Mouse (Mus musculus) midbrain, embryonic 11.5 days (tissue): Measurements from ENCODE around the gene Trim38. TPM values are rescaled to one million over a fixed set of nuclear protein-coding genes. Genes with fewer than 3 reads are reported as not detected.
"Not testable (repeated sequence)": the region's sequence is repeated elsewhere in the genome, so short reads cannot be mapped to it uniquely, and the experiment has no call there.

Source experiments
- ATAC-seq: fragments of 200-750 bp; cut with Nextera tagmentation; 2 replicates; pipeline ENCODE4 v1.8.0; 2017; ENCODE audit warnings: moderate TSS enrichment, moderate library complexity; ENCODE audit not compliant: low FRiP score
- DNase-seq: peaks from one replicate; pipeline ENCODE4 v3.0.0; 2015; ENCODE audit warnings: low spot score; ENCODE audit errors: missing footprints
- H3K27ac ChIP-seq: fragments of 300-500 bp; sonication (generic); 2 replicates; pipeline ENCODE4 v1.5.1; 2014; ENCODE audit warnings: low read depth, low read length
- H3K27me3 ChIP-seq: fragments of 300-500 bp; sonication (generic); 2 replicates; pipeline ENCODE4 v1.6.1; 2014; ENCODE audit warnings: mild to moderate bottlenecking, low read length, moderate library complexity, mixed read lengths; ENCODE audit not compliant: control insufficient read depth, insufficient read depth
- H3K36me3 ChIP-seq: fragments of 300-500 bp; sonication (generic); 2 replicates; pipeline ENCODE4 v1.6.1; 2014; ENCODE audit warnings: mild to moderate bottlenecking, low read length, moderate library complexity, mixed read lengths; ENCODE audit not compliant: control insufficient read depth, insufficient read depth
- H3K4me1 ChIP-seq: fragments of 300-500 bp; sonication (generic); 2 replicates; pipeline ENCODE4 v1.6.1; 2014; ENCODE audit warnings: low read length; ENCODE audit not compliant: control insufficient read depth, insufficient read depth
- H3K4me2 ChIP-seq: fragments of 300-500 bp; sonication (generic); 2 replicates; pipeline ENCODE4 v1.6.1; 2014; ENCODE audit warnings: mild to moderate bottlenecking, moderate library complexity
- H3K4me3 ChIP-seq: fragments of 300-500 bp; sonication (generic); 2 replicates; pipeline ENCODE4 v1.5.1; 2014; ENCODE audit warnings: low read depth, low read length
- H3K9ac ChIP-seq: fragments of 300-500 bp; sonication (generic); 2 replicates; pipeline ENCODE4 v1.6.1; 2014; ENCODE audit warnings: low read length
- H3K9me3 ChIP-seq: fragments of 300-500 bp; sonication (generic); 2 replicates; pipeline ENCODE4 v1.6.1; 2016; ENCODE audit warnings: low read length; ENCODE audit not compliant: control insufficient read depth
- WGBS: fragments of 180-500 bp; shearing (Covaris S2); extraction: QIAGEN DNeasy Blood & Tissue Kit; methylation state at CpG from one replicate; pipeline ENCODE4 v1.1.7; 2014; 5-methylcytosine and 5-hydroxymethylcytosine counted together
- polyA plus RNA-seq: library from polyadenylated mRNA; unstranded; fragments of >200 nt; fragmentation: Nextera tagmentation; extraction: Ambion mirVana; gene quantifications from 2 replicates; pipeline ENCODE4 v1.2.1, GENCODE M21; 2014

Gene Trim38
- polyA plus RNA-seq, 1 experiment from 2014 or later: not detected

- H3K4me1 ChIP-seq: peaks cover 13% of the 10 kb centered on the region; the same call in 1 of the 2 replicates
- H3K36me3 ChIP-seq: no peaks in the 10 kb centered on the region
- peak overlapping the region; percentile 61 for H3K4me2 ChIP-seq
- H3K9ac ChIP-seq: peak overlapping the region; percentile 71
- DNase-seq: peak; percentile 90
- H3K9me3 ChIP-seq: no peaks in the 10 kb centered on the region
- H3K4me3 ChIP-seq: peak overlapping the region; percentile 39
- peak overlapping the region; percentile 82 for H3K27ac ChIP-seq
- no peaks in the 10 kb centered on the region for H3K27me3 ChIP-seq
- WGBS: under 1% methylated on average over 16 of the region's 36 CpGs
- no peak for ATAC-seq
Observed at GRCm38 (mm10) chr13:23744421-23745380, 25.0 kb upstream of the Trim38 start.

- Histone ChIP-seq H3K4me1 (peaks cover 7% of the 10 kb centered on the region; the same call in 1 of the 2 replicates), H3K27ac (peak within 1 kb of the TSS; percentile 96), H3K9me3 (no peaks in the 10 kb centered on the region), H3K36me3 (no peaks in the 10 kb centered on the region), H3K4me3 (peak within 1 kb of the TSS; percentile 39), H3K9ac (peak within 1 kb of the TSS; percentile 71), H3K27me3 (no peaks in the 10 kb centered on the region), H3K4me2 (peak within 1 kb of the TSS; percentile 61)
- ATAC-seq (peak; percentile 72), DNase-seq (peak; percentile 97)
- under 1% methylated on average over 23 of the region's 28 CpGs for WGBS
Observed at GRCm38 (mm10) chr13:23745381-23746161, 24.1 kb upstream of the Trim38 start, which contains the start of gene Hist1h3c. TSS of gene Hist1h3c (minus strand) at chr13:23745602.

GRCm38 (mm10) chr13:23746201-23747080 is 23.3 kb upstream of the Trim38 start, which contains the start of gene Hist1h2bb:
TSS of gene Hist1h2bb (plus strand) at chr13:23746734.
- peak; percentile 97 for DNase-seq
- under 1% methylated on average over 40 of the region's 58 CpGs for WGBS
- H3K9me3 ChIP-seq, H3K4me1 ChIP-seq, H3K27me3 ChIP-seq, H3K36me3 ChIP-seq: not testable (repeated sequence)
- Histone ChIP-seq H3K4me3 (peak within 1 kb of the TSS; percentile 39), H3K9ac (peak within 1 kb of the TSS; percentile 70), H3K4me2 (peak within 1 kb of the TSS; percentile 61), H3K27ac (peak within 1 kb of the TSS; percentile 96)
- peak; percentile 92 for ATAC-seq

GRCm38 (mm10) chr13:23747081-23747891 is 22.4 kb upstream of the Trim38 start:
- H3K4me2 ChIP-seq: peak overlapping the region; percentile 42
- DNase-seq: peak; percentile 94
- H3K27ac ChIP-seq: peak overlapping the region; percentile 96
- peak; percentile 14; the same call in 1 of the 2 replicates for ATAC-seq
- H3K4me1 ChIP-seq: peaks cover 8% of the 10 kb centered on the region; the same call in 1 of the 2 replicates
- peak overlapping the region; percentile 39 for H3K4me3 ChIP-seq
- H3K9me3 ChIP-seq: no peaks in the 10 kb centered on the region
- H3K27me3 ChIP-seq: no peaks in the 10 kb centered on the region
- peak overlapping the region; percentile 54 for H3K9ac ChIP-seq
- no peaks in the 10 kb centered on the region for H3K36me3 ChIP-seq
- WGBS: 3% methylated on average over 13 of the region's 13 CpGs

- peak overlapping the region; percentile 44; the same call in 1 of the 2 replicates for H3K9ac ChIP-seq
- H3K36me3 ChIP-seq: no peaks in the 10 kb centered on the region
- H3K4me3 ChIP-seq: no peak overlapping the region
- no peaks in the 10 kb centered on the region for H3K27me3 ChIP-seq
- peak overlapping the region; percentile 42; the same call in 1 of the 2 replicates for H3K4me2 ChIP-seq
- H3K9me3 ChIP-seq: no peaks in the 10 kb centered on the region
- DNase-seq (no peak), ATAC-seq (no peak)
- H3K4me1 ChIP-seq: peaks cover 10% of the 10 kb centered on the region
- H3K27ac ChIP-seq: peak overlapping the region; percentile 96
- WGBS: 5% methylated on average over 4 of the region's 4 CpGs
Observed at GRCm38 (mm10) chr13:23747892-23748288, 21.8 kb upstream of the Trim38 start.

GRCm38 (mm10) chr13:23749563-23750121 is 20.1 kb upstream of the Trim38 start:
- no peak overlapping the region for H3K9ac ChIP-seq
- H3K27me3 ChIP-seq: no peaks in the 10 kb centered on the region
- no peak overlapping the region for H3K4me3 ChIP-seq
- 91% methylated on average over 5 of the region's 5 CpGs for WGBS
- no peak for ATAC-seq
- no peak for DNase-seq
- no peaks in the 10 kb centered on the region for H3K36me3 ChIP-seq
- H3K27ac ChIP-seq: peak overlapping the region; percentile 63; the same call in 1 of the 2 replicates
- no peaks in the 10 kb centered on the region for H3K9me3 ChIP-seq
- no peak overlapping the region for H3K4me2 ChIP-seq
- H3K4me1 ChIP-seq: peaks cover 13% of the 10 kb centered on the region

GRCm38 (mm10) chr13:23750839-23751477 is 18.8 kb upstream of the Trim38 start, which contains the start of gene Hist1h2ab:
TSS of gene Hist1h2ab (plus strand) at chr13:23751126.
- Histone ChIP-seq H3K27ac (peak within 1 kb of the TSS; percentile 94), H3K9ac (peak within 1 kb of the TSS; percentile 70), H3K4me2 (peak within 1 kb of the TSS; percentile 51), H3K4me3 (peak within 1 kb of the TSS; percentile 38), H3K4me1 (peaks cover 13% of the 10 kb centered on the region)
- H3K9me3 ChIP-seq, H3K36me3 ChIP-seq, H3K27me3 ChIP-seq: not testable (repeated sequence)
- DNase-seq (peak; percentile 97), ATAC-seq (peak; percentile 49)
- under 1% methylated on average over 27 of the region's 47 CpGs for WGBS
